Mouse (Mus musculus): Measurements from ENCODE around the gene Taf1b. TPM values are rescaled to one million over a fixed set of nuclear protein-coding genes. Genes with fewer than 3 reads are reported as not detected.
A peak's percentile ranks its signal among the peaks of the same experiment; 100 is the strongest.

Taf1b gene
- total RNA-seq, 2 experiments from 2014 or later = 22.9 to 31.2 TPM

DNA sequence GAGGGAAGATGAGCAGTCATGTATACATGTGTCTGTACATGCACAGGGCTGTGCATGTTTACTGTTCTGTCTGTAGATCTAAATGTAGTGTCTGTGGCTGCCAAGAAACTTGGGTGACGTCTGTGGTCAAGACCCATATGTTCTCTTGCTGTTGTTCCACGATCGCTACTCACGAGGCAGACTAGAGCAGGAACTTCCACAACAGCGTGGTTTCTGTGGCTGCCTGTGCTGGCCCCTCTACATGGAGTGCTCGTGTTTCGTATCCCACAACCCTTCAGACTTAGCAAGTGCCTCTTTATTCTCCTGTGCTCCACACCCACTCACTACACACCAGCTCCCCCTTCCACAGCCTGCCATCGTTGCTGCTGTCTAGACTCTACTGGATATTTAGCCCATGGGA, 49.5 kb downstream of the Taf1b start:
- intact Hi-C loops (cut with DNase I) = no loop called here
- DNase-seq (ENCODE audit: low spot score in 2 of 2) = no peak

DNA sequence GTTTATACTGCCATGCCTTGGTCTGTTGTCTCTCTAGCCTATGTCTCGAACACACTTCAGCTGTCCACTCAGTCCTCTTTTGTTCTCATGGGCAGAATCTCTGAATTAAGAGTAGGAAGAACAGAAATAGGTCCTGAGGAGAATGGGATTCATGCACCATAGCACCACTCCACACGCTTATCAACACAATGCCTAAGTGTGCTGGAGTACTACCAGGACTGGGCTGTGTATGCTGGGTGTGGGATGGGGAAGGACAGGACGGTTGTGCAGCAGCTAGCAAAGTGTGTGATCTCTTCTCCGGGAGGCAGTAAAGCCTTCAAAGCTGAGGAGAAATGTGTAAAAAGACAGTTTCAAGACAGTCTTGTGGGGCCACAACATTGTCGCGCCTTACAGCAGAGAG, 50.7 kb downstream of the Taf1b start:
- no peak for DNase-seq (ENCODE audit: low spot score in 2 of 2)
- intact Hi-C loops (cut with DNase I) = no loop called here

DNA sequence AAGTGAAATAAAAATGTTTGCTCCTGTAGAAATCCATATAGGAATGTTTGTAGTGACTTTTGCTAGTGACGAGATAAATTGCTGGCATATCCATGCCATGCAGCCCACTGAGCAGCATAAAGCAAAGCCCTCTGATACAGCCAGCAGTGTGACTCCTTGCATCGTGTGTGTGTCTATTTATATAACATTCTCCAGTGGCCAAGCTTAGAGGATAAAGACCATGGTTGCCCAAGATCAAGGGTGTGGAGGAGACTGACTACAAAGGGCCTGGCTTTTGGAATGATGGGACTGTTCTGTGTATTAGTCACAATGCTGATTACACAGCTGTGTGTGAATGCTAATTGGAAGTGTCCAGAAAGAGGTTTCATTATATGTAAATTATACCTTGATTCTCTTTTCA, 54.4 kb downstream of the Taf1b start:
- DNase-seq (ENCODE audit: low spot score in 2 of 2) = no peak
- intact Hi-C loops (cut with DNase I) = no loop called here

DNA sequence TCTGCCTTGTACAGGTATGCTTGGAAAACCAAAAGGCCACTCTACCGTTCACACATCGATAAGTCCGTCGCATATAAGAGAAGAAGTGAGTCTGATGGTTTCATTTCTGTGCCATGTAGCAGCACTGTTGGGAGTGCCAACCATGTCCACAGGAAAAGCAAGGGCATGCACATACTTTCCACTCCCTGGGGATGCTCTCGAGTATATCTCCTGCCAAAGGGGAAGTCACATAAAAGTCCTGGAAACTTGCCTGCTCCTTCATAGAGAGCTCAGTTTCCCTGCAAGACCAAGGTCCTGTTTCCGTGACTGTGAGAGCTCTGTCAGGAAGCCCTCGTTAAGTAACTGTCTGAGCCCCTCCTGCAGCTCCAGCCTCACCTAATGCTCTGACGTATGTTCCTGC, 57.8 kb downstream of the Taf1b start:
- DNase-seq (ENCODE audit: low spot score in 2 of 2) = no peak
- intact Hi-C loops (cut with DNase I) = no loop called here

DNA sequence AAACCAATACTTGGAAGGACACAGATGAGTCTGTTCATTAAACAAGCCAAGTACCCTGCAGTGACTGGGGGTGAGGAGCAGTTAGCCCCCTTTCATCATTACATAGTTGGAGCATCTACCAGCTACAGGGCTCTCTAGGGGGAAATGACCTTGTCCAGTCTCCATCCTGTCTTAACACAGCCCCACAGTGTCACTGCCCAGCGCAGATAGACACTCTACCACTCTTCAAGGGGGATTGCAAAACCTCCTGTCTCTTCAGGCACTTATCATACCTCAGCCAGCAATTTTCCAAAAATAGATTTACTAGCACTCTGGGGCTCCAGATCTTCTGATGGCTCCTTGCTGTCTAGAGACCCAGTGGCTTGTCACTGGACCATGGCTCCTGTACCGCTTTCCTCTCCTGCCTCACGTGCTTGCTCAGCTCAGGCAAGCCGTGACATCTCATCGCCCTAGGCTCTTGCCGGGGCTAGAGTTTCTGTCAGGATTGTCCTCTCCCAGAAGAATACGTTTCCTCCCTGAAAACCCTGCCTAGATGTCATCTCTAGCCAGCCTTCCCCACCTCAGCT, 65.3 kb downstream of the Taf1b start:
- intact Hi-C loops (cut with DNase I) = no loop called here
- no peak for DNase-seq (ENCODE audit: low spot score in 2 of 2)

DNA sequence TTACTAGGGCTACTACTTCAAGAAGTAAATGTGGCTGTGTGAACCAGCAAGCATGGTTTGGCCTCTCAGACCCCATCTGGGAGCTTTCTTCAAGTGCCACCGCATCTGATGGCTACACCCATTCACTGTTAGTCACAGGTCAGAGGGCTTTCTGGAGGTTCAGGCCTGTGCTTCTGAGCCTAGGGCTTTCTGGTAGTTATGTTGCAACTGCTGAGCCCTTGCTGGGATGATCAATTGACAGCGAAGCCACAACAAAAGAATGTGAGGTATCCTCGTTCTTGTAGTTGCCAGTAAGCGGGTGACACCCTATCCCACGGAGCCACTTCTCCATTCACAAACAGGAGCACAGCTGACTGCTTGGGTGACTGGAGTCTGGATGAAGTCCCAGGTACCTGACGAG, 67.2 kb downstream of the Taf1b start:
- intact Hi-C loops (cut with DNase I) = no loop called here
- no peak for DNase-seq (ENCODE audit: low spot score in 2 of 2)

DNA sequence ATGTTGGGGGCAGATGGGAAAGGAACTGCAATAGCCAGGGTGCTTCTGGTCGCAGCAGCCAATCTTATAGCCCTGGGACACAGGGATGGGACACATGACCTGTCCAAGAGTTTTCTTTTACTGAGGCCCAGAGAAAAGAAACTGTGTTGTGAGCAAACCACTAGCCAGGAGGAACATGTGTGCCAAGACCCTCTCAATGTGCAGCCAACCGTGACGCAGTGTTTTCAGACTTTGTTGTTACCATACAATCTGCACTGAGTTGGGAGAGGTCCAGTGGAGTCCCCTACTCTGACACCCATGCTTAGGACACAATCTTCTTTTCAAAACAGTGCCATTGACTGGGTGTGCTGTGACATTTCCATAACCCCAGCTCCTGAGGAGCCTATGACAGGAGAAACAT, 69.4 kb downstream of the Taf1b start:
- intact Hi-C loops (cut with DNase I) = no loop called here

DNA sequence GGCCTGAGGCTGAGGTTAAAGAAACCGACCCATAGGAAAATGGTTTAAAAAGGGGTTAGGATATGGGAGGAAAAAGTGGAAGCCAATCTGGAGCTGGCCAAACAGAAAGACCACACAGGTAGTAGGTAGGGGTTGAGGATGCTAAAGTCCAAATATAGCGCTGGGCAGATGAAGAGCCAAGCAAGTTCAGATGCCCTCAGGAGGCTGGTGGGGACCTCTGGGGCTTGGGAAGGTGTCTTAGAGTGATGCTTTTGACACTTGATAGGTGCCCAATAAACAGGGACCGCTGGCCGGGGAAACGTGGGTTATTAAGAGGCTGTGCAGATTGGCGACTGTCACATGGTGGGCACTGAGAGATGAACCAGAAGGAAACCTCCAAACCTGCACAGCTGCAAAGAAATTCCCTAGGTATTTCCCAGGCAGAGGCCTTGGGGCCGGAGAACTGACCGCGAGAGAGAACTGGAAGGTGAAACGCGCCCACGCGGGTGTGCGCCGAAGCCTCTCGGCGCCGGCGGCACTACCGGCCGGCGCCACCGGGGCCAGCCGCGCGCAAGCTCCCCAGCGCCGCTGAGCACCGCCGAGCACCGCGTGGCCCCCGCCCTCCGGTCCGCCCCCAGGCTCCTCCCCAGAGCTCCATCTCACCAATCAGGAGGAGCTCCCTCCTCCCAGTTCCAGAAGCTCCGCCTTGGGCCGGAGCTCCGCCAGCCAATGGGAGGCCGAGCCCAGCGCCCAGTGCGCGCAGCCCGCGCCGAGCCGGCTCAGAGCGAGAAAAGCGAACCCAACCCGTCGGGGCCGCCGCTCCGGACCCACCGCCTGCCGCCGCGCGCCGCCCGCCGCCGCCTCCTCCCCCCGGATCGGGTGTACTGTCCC, 73.6 kb downstream of the Taf1b start, which contains the start of gene Grhl1:
Gene Grhl1 (plus strand): TSS at position 761 of the 870 bp plus-strand sequence.
- peak; percentile 92 to 94 for DNase-seq (ENCODE audit: low spot score in 2 of 2)
- intact Hi-C loops (cut with DNase I) = no loop called here

More for the DNA sequence above, 69.4 kb downstream of the Taf1b start:
- DNase-seq (ENCODE audit: low spot score in 2 of 2) = no peak

DNA sequence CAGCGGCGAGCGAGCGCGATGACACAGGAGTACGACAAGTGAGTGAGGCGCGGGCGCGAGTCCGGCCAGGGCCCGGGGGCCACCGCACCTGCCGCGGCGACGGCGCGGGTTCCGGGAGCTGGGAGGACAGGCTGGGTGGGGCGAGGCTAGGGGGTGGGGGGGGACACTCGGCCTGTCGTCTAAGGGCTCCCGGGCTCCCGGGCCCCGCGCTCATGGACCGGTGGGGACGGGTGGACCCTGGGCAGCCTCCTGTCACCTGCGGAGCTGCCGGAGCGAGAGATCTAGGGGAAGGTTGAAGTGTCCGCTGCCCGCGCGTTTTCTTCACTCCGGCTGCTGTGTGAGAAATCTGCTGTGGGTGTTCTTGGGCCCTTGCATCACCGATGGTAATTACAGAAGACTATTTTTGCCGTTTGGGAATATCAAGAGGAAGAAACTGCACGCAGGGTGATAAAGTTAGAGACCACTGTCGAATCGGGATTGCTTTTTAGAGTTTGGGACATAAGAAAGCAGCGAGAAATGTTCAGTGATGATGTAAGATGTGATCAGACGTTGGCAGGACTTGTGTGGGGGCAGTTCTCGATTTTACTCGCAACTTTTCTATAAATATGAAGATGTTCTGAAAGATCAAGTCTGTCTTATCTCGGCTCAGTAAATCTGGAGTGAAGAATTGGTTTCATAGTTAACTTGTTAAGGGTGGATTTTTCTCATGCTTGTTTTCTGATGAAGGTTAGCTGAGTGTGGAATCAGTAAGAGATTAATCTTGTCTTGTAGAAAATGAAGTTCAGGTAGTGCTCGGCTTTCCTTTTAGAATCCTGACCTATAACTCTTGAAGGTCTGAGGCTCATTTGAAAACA, 74.5 kb downstream of the Taf1b start:
- DNase-seq (ENCODE audit: low spot score in 2 of 2) = peak in 1 of 2 experiments; percentile 41
- intact Hi-C loops (cut with DNase I) = no loop called here

DNA sequence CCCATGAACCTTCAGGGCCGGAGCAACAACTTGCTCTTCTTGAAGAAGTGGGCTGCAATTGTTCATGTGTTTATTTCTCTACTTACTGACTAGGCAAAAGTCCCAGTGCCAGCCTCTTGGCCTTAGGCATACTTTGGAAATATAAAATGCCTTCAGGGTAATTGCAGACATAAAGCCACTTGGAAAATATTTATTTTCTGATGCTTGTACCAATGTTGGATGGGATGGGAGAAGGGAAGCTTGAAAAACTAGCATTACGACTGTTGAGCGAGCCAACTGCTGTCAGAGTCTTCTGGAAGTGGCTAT, 75.1 kb downstream of the Taf1b start:
- no peak for DNase-seq (ENCODE audit: low spot score in 2 of 2)
- intact Hi-C loops (cut with DNase I) = no loop called here

DNA sequence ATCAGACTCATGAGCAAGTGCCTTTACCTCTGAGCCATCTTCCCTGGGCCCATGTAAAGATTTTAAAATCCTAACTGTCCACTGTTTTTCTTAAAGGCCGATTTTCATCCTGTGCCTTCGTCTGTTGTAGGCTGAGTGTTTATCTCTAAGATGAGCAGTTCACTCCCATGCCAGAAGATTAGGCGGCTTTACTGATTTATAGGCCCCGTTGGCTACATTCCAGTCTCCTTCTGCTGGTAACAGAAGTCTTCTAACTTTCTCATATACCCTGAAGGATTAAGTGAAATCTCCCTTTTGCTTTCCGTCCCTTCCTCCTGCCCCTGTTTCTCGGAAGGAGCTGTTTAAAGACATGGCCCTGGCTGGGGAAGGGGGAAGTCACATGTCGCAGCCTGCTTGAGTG, 76.7 kb downstream of the Taf1b start:
- intact Hi-C loops (cut with DNase I) = no loop called here
- no peak for DNase-seq (ENCODE audit: low spot score in 2 of 2)

DNA sequence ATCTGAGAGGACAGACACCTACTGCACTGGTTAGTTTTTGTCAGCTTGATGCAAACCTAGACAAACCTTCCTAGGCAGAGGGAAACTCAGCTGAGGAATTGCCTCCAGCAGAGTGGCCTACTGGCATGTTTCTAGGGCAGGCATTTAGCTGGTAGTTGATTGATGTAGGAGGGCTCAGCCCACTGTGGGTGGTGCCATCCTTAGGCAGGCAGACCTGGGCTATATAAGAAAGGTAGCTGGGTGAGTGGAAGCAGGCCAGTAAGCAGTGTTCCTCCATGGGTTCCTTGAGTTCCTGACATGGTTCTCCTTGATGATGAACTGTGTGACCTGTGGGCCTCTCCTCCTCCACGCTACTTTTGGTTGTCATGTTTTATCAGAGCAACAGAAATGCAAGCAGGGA, 82.3 kb downstream of the Taf1b start:
- intact Hi-C loops (cut with DNase I) = no loop called here
- no peak for DNase-seq (ENCODE audit: low spot score in 2 of 2)

DNA sequence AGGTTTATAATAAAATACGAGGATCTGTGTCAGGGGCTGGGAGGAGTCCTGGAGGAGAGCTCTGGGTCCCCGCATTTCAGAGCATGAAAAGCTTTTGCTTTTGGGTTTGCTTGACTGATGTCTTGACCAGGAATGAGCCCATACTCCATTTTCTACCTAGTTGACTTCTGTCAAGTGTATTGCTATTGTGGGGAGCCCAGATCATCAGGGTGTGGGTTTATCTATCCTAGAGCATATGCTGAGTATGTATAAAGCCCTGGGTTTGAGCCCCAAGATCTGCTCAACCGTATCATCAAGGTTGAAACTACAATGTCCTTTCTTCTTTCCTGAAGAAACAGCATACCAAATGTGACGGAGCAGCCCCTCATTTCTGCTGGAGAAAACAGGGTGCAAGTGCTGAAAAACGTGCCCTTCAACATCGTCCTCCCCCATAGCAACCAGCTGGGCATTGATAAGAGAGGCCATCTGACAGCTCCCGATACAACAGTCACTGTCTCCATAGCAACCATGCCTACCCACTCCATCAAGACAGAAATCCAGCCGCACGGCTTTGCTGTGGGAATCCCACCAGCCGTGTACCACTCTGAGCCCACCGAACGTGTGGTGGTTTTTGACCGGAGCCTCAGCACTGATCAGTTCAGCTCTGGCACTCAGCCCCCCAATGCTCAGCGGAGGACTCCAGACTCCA, 83.0 kb downstream of the Taf1b start:
- intact Hi-C loops (cut with DNase I) = no loop called here
- peak in 1 of 2 experiments; percentile 19 for DNase-seq (ENCODE audit: low spot score in 2 of 2)

DNA sequence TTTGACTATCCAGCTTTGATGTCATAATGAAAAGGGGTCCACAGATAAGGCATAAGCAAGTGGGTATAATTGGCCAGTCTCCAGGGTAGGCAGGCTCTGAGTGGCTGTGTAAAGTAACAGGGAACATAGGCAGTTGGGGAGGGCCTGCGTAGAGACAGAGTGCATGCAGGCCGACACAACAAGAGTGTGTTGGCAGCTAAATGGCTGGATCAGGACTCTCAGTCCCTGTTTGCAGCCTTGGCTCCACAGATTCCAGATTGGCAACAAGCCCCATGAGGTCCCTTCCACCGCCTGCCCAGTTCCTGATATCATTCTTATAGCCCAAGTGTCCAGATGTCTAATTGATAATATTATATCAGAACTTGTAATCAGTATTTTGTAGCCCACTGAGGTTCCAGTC, 85.5 kb downstream of the Taf1b start:
- intact Hi-C loops (cut with DNase I) = no loop called here
- DNase-seq (ENCODE audit: low spot score in 2 of 2) = no peak

DNA sequence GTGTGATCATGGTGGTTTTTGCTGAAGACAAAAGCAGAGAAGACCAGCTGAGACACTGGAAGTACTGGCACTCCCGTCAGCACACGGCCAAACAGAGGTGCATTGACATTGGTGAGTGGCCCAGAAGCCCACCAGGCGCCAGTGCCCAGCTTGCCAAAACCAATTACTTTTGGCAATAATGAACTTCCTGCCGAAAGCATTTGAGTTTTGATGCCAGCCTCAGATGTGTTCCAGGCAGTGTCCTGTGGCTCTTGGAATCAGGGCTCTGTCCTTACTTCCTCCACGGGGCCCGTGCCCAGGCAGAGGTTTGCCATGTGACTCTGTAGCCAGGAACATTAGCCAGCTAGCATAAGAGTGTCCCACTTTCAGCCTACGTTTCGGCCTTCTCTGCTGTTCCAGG, 86.7 kb downstream of the Taf1b start:
- intact Hi-C loops (cut with DNase I) = no loop called here
- DNase-seq (ENCODE audit: low spot score in 2 of 2) = peak; percentile 25 to 27

DNA sequence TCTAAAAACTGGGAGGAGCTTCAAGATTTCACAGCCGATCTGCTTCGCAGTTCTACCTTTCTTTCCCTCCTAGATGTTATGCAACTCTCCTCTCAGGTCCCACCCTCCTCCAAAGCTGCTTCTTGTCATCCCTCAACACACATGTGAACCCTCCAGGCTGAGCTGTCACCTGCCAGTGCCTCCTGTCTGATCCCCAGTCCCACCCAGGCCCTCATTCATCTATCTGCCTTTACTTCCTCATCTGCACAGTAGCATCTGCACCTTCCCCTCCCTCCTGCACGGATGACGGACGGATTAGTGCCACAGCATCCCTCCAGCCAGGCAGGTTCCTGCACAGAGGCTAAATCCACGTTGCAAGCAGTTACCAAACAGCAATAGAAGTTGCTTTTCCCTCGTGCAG, 88.0 kb downstream of the Taf1b start:
- no peak for DNase-seq (ENCODE audit: low spot score in 2 of 2)

DNA sequence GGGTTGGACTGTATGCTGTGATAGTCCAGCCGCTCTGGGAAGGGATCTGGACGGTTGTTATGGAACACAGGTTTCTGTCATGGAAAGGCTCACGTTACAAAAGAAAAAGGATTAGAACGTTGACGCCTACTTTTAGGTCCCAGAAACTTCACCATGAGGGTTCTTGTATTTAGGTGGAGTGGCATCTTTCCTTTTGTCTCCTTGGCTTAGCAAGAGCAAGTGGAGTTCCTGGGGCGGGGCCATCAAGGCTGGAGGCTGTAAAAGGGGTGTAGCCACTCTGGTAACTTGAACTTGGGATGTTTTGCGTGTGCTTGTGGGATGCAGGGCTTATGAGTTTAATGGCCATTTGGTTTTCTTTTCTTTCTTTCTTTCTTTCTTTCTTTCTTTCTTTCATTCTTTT, 92.2 kb downstream of the Taf1b start:
- intact Hi-C loops (cut with DNase I) = no loop called here
- no peak for DNase-seq (ENCODE audit: low spot score in 2 of 2)

More for the DNA sequence above, 88.0 kb downstream of the Taf1b start:
- intact Hi-C loops (cut with DNase I) = no loop called here

DNA sequence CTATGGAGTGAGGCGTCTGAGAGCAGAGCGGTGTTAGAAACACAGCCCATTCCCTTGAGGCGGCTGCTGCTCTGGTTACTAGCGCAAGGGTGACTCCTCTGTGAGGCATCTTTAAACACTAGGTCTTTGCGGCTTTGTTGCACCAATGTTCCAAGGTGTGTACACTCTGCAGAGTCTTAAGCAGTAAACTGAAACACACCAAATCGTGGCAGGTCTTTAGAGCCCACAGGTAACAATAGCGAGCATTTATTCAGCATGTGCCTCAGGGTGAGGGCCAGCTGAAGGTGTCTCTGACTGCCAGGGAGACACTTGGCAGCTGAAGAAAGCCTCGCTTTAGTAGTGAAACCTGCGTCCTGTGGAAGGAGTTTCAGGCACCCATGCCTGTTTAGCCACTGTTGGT, 93.9 kb downstream of the Taf1b start:
- DNase-seq (ENCODE audit: low spot score in 2 of 2) = no peak
- intact Hi-C loops (cut with DNase I) = no loop called here

DNA sequence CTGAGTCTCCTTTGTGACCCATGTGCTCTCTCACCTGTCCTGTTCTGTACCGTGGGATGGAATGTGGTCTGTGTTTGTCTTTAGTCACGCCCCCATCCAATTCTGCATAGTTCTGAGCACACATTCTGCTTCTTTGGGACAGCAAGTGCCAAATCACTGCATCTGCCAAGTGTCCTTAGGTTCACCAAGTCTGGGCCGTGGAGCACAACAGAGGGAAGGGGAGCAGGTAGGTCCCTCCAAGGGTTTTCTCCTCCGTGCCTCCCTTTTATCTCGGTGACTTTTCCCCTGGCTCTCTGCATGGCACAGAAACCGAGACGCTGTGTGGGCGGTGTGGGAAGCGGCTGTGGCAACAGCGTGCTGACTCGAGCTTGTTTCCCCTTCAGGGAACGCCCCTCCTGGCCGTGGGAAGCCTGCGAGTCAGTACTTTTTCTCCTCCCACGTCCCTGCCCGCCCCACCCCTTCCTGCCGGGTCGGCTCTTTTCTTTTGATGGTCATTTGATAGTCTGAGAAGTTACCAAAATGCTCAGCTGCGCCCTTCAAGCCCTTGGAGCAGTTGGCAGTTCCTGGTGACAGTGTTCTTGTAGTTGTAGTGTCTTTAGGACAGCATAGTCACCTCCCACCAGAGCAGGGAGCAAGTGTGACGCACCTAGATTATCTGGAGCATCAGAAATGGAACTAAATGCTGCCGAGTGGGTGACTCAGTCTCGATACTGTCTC, 95.0 kb downstream of the Taf1b start:
- intact Hi-C loops (cut with DNase I) = no loop called here
- DNase-seq (ENCODE audit: low spot score in 2 of 2) = peak; percentile 61 to 72

Data from left cerebral cortex, postnatal 36 days (tissue).